Mouse (Mus musculus): Measurements from ENCODE around the gene Kdelr2.

Kdelr2 gene

GRCm38 (mm10) chr5:143470421-143471164, 67.0 kb downstream of the Kdelr2 start:
- peak; percentile 66 to 76 for DNase-seq (ENCODE audit: low spot score in 2 of 2)

GRCm38 (mm10) chr5:143471165-143471546, 67.5 kb downstream of the Kdelr2 start:
- DNase-seq (ENCODE audit: low spot score in 2 of 2), result no peak

Data from right cerebral cortex, postnatal 10 days (tissue).